Mouse (Mus musculus) fat pad, adult 2 months (tissue): ENCODE measurements around the gene Slc28a1.

Experiments
- DNase-seq: peaks from one replicate; pipeline ENCODE4 v3.0.0-alpha.2; 2011; ENCODE audit warnings: low read depth, low spot score; ENCODE audit errors: extremely low read depth

Gene Slc28a1

GRCm38 (mm10) chr7:81211760-81212159 is 97.2 kb downstream of the Slc28a1 start:
- no peak for DNase-seq

- DNase-seq: no peak
Observed at GRCm38 (mm10) chr7:81212261-81212681, 97.7 kb downstream of the Slc28a1 start.

- no peak for DNase-seq
Observed at GRCm38 (mm10) chr7:81212697-81213346, 98.2 kb downstream of the Slc28a1 start.

- DNase-seq: no peak
Observed at GRCm38 (mm10) chr7:81213347-81214152, 99.0 kb downstream of the Slc28a1 start, which contains the start of gene Pde8a. Pde8a (plus strand) TSS chr7:81213596.

GRCm38 (mm10) chr7:81214153-81214907 is 99.7 kb downstream of the Slc28a1 start:
- DNase-seq: no peak

GRCm38 (mm10) chr7:81215950-81216349 is 101.4 kb downstream of the Slc28a1 start:
- DNase-seq: no peak

- DNase-seq: no peak
Observed at GRCm38 (mm10) chr7:81219321-81219720, 104.7 kb downstream of the Slc28a1 start.
